Mouse (Mus musculus) bone marrow macrophage, adult 2 months (primary cell): ENCODE results near the gene Gm20388.

Experiments used
- CTCF ChIP-seq: IDR thresholded peaks from 2 replicates; pipeline ENCODE4 v1.5.1; 2012; ENCODE audit warnings: low read depth, mild to moderate bottlenecking, low read length, moderate library complexity
- POLR2A ChIP-seq: IDR thresholded peaks from 2 replicates; pipeline ENCODE4 v1.6.1; 2012; ENCODE audit warnings: mild to moderate bottlenecking, low read depth, low read length, borderline replicate concordance

DNA sequence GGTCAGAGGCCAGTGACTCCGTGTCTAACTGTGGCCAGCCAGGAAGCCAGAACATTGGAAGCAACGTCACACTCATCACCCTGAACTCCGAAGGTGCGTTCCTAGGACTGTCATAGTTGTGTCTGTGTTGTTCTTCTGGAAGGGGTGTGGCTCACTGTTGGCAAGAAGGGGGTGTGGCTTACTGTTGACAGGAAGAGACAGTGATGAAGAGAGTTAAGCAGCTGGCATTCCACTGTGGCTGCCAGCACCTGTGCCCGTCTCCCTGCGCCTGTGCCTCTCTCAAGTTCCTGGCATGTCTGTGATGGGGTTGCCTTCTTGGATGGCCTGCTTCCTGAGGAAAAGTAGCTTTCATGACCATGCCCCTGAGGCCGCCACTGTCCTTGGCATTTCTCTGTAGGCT lies 2081.0 kb downstream of the Gm20388 start:
- no peak for TF ChIP-seq POLR2A
- TF ChIP-seq CTCF: no peak
